Mouse (Mus musculus) cerebellum, postnatal 25 days (tissue): ENCODE measurements around the gene Hspe1.
"Not testable (repeated sequence)": the region's sequence is repeated elsewhere in the genome, so short reads cannot be mapped to it uniquely, and the experiment has no call there.

Experiments
- DNase-seq, 2 experiments: peaks; one replicate each; pipeline ENCODE4 v3.0.0; 2021; ENCODE audit warnings: mixed read lengths in 2 of 2

The Hspe1 gene

DNA sequence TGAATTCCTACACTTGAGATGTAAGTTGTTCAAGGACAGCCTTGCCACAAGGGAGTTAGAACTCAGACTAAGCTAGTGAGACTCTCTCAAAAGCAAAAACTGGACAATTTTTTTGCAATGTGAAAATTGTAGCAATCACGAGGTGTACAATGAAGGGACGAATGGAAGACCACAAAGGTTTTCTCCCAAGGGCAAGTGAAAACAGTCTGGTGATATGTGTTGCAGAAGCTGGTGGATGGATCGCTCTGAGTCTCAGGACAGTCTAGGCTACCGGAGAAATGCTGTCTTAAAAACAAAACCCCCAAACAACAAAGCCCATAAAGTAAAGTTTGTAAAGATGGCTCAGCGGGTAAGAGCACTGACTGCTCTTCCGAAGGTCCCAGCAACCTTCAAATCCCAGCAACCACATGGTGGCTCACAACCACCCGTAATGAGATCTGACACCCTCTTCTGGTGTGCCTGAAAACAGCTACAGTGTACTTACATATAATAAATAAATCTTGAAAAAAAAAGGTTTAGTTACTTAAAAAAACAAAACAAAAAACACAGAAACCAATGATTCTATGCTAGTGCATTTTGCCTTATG, 2.1 kb upstream of the Hspe1 start:
- no peak for DNase-seq

DNA sequence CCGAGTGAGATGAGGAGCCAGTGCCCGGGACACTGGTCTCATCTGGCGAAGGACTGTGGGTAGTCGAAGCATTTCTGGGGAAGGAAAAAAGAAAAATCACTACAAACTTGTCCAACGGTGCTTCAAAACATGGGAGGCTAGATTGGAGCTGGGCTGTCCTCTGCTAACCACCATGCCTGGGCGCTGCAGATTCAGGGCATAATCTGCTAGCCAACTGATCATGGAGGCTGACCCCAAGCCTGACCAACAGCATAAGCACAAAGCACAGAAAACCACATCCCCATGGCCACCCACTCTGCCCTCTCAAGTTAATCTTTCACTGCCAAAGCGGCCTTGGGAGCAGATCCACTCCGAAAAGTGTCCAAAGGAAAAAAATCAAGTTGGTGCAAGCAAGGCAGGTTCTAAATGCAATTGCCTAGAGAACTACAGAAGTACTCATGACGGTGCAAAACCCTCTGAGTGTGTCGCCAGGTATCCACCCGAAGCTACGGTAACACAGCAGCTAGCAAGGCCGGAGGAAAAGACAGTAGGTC, 998 bp upstream of the Hspe1 start:
- peak; percentile 19 to 29 for DNase-seq

DNA sequence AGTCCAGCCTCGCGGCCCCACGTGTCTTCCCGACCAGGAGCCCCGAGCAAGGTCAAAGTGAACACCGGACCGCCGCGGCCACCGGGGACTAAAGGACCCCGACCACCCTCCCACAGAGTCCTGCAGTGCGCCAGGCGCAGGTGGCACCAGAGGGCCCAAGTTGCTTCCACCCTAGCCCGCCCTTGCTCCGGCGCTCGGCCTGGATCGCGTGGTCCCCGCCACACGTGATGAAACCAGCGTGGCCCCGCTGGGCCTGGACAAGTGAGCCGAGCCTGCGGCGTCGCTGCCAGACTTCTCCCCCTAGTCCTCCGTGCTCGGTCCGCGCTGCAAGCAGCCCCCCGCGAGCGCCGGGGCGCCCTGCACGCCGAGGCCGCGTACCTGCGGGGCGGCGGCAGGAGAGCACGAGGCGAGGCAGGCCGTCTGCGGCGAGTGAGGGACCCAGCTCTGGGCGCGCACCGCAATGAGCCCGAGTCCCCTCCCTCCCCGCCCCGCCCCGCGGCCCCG, 479 bp upstream of the Hspe1 start:
- DNase-seq, result no peak

DNA sequence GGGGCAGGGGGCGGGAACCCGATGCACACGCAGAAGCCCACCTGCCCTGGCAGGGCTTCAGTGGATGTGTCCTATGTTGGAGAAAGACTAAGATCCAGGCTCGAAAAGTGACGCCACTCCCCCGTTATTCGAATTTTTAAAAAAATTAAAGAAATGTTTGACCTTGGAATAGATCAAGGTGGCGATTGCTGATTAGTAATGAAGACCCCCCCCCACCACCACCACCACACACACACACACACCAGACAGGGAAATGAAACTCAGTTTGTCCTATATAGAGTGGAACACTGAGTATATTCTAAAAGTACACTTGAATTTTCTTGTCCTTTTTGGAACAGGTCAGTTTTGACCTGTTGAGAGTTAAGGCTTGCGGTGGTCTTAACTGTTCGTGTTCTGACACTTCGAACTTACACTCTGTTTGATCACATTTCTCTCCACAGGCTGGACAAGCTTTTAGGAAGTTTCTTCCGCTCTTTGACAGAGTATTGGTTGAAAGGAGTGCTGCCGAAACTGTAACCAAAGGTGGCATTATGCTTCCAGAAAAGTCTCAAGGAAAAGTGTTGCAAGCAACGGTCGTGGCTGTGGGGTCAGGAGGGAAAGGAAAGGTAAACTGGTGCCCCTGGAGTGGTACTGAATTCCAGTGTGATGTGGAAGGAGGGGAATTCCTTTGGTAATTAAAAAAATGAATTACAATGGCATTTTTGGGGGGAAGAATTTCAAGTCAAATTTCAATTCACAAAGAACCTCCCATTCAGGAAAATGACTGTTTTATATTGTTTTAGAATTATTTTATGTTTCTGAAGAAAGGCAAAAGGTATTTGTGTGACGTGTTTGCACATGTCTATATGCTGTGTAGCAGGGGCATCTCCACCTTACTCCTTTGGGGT, 922 bp downstream of the Hspe1 start:
- DNase-seq, result no peak

DNA sequence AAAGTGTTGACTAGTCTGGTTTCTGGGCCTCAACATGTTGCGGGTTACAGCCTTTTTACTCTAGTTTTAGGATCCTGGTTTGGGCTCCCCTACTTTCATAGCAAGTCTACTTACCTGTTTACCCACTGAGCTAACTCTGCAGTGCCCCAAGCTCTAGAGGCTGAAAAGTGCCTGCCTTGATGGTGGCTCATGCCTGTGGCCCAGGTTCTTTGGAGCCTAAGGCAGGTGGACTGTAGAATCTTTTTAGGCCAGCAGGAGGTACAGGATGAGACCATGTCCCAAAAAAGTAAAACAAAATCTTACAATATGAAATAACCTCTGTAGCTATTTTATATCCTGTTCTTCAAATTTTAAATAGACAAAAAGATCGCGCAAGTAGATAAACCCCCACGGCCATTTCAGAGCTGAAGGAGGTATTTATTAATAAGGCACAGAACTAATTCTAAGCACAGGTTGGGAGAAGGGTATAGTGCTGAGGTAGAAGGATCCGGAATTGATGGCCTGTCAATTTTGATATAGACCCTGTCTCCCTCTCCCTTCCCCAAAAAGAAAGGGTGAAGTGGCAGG, 1.6 kb downstream of the Hspe1 start:
- DNase-seq, result no peak

DNA sequence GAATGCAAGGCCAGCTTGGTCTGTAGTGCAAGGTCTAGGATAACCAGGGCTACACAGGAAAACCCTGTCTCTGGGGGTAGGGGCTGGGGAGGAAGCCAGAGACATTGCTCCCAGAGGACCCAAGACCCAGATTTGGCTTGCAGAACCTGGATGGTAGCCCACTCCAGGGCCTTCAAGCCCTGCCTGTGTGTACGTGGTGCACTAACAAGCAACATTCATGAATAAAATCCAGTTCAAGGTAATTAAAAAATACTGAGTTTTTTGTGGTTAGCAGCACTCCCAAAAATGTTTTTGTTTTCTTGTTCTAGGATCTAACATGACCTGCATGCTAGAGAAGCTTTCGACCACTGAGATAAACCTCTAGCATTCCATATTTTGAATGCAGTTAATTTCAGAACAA, 4.1 kb downstream of the Hspe1 start:
- DNase-seq, result no peak

DNA sequence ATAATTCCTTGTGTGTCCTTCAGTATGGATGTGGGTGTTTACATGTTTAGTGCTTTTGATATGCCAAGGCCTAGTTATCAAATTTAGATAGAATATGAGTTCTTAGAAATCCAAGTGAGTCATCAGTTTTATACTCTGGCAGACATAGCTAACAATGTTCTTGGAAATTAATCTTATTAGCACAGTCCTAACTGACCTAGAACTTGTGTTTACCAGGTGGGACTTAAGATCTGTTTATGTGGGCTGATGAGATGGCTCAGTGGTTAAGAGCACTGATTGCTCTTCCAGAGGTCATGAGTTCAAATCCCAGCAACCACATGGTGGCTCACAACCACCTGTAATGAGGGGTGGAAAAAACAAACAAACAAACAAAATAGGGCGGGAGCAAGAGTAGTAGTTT, 4.5 kb downstream of the Hspe1 start:
- no peak for DNase-seq

DNA sequence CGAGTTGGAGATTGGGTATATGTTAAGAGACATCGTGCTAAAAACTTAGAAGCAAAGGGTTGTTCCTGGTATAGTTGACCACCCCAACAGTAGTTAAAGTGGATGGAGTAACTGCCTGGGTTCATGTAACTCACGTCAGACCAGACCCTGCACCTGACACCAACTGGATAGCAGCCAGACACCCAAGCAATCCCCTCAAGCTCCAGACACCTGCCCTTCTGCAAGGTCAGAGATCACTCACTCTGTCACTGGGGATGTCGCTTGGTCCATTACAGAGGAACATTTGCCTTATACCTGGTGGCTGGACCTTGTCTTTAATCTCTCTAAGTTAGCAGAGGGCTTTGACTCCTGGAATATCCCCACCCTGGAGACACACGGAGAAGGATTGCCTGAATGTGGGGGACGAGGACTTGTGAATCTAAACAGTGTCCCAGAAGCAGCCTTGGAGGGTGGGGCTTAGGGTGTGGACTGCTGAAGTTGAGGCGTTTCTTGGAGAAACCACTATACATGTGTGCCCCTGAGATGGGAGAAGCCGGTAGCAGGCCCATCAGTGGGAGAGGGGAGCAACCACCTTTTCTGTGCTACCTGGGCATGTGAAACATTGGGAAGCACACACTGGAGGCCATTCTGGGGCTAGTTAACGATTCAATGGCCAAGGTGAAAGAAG, 19.1 kb downstream of the Hspe1 start:
- no peak for DNase-seq

DNA sequence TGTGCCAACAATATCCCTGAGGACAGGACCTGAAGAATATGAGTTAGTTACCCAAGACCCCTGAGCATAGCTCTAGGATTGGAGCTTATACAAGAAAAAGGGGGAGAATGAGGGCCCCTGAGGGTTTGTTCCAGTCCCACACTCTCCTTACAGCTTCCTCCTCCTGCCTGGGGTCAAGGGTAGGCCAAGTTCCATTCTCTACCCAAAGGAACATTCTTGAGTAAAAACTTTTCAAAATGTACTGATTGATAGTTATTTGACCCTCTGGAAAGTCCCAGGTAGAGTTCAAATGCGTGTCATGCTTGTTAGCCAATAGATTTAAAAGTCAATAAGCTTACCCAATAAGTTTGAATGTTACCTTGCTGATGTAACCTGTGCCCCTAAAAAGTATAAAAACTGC, 19.7 kb downstream of the Hspe1 start:
- DNase-seq, result no peak

DNA sequence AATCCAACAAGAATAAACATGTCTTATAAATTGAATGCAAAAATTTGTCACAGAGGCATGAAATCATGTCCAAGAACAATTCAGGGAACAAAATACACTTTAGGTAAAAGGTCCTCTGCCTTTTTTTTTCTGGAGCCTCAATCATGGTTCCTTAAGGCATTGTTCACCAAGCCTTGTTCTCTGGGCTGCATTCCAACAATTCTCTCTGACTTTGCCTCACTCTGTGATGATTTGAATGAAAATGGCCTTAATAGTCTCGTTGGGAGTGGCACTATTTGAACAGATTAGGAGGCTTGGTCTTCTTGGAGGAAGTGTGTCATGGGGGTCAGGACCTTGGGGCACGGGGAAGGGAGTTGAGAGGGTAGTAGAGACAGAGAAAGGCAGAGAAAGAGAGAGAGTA, 20.5 kb downstream of the Hspe1 start:
- no peak for DNase-seq

DNA sequence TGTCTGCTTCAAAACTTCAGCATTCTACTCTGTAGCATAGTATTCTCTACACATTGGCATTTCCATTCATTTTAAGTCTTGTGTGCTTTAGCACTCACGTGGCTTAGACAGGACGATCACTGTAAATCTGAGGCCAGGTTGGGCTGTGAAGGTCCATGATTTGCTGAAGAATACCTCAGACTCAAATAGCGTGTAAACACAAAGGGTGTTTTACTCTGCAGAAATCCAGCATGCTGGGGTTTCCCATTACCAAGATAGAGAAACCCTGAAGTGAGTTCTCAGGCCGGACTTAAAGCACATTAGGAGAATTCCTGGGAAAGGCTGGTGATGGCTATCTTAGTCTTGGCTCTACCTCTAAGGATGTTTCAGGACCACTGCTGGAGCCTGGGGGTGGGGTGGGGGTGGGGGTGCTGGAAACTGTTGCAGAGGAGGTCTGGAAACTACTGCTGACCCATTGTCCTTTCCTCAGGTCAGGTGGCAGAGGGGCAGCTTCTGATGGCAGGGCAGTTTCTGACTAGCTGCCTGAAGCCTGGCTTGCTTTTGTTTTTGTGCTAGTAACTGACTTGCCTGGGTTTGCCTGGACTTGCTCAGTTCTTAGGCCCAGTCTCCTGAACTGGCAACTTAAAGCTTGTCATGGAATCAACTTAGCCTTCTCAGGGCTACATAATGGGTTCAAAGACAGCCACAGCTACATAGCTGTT, 21.3 kb downstream of the Hspe1 start:
- DNase-seq, result no peak

DNA sequence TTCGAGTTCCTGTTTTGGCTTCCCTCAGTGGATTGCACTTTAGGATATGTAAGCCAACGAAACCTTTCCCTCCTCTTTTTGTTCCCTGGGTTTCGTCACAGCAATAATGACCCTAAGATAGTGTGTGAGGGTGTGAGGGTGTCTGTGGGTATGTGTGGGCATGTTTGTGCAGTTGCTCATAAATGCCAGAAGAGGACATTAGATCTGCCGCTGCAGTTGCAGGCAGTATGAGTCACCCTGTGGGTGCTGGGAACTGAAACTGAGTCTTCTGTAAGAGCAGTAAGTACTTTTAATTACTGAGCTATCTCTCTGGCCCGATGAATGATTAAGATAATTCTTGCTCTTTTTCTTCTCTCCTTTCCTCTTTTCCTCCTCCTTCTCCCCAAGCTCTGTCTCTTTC, 35.1 kb downstream of the Hspe1 start:
- no peak for DNase-seq

DNA sequence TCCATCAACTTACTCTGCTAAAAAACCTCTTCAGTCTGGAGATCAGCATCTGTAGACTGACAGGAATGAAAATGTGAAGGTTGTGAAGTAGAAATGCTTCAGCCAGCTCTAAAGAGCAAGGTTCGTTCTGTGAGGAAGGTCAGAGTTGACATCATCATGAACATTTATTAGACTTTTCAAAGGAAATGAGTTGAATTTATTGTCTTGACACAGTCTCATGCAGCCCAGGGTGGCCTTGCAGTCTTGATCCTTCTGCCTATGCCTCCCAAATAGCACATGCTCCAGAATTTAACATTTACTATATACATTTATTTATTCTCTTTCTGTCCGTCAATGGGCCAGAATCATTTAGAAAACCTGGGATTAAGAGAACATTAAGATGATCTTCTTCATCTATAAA, 35.6 kb downstream of the Hspe1 start:
- no peak for DNase-seq

DNA sequence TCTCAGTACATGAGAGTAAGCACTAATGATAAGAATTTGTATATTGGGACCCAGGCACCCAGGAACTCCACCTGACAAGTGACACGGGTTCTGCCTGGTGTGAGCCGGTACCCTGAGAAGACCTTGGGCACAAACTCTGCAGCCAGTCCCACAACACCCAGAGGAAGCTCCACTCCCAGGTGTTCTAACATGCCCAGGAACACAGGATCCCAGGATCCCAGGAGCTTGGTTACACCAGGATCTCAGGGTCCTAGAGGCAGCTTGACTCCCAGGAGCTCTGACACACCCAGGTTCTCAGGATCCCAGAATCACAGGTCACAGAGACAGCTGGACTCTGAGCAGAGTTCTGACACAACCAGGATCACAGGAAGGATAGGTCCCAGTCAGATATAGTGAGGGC, 36.2 kb downstream of the Hspe1 start:
- not testable (repeated sequence) for DNase-seq

DNA sequence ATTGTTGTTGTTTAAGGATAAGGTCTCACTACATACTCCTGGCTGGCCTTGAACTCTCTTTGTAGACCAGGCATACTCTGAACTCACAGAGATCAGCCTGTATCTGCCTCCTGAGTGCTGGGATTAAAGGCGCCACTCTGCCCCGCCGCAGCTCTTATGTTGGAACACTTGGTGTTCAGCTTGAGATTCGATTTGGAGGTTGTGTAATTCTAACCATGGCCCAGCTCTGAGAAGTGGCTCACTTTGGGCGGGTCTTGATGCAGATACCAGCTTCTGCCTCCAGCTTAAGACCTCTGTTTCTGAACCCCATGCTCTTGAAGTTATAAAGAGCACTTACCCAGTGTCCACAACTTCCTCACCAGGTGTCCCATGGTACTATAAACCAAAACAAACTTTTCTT, 41.8 kb downstream of the Hspe1 start:
- DNase-seq, result no peak

DNA sequence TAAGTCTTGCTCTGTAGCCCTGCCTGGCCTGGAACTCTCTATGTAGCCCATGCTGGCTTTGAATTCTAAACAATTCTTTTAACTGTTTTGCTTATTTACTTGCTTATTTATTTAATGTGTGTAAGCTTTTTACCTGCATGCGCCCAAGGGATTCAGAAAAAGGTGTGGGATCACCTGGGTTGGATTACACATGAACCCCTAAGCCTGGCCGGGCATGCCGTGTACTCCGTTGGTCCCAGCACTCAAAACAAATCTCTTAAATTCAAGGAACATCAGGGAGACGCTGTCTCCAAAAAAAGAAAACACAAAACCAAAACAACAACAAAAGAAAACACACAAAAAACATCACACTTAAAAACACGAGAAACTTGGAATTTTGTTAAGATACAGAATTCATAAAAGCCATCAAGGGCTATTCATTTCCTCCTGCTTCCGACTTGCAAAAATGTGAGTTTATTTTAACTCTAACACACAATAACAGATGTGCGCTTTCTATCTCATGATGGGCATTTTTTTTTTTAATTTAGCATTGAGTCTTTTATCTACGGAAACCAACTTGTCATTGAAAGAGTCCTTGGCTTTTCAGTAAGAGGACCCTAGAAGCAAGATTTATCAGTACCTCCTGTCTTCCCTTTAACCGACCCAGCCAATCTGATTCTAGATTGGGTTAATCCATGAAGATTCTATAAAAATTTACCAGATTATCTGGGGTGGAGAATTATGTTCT, 42.4 kb downstream of the Hspe1 start:
- peak in 1 of 2 experiments; percentile 23 for DNase-seq

DNA sequence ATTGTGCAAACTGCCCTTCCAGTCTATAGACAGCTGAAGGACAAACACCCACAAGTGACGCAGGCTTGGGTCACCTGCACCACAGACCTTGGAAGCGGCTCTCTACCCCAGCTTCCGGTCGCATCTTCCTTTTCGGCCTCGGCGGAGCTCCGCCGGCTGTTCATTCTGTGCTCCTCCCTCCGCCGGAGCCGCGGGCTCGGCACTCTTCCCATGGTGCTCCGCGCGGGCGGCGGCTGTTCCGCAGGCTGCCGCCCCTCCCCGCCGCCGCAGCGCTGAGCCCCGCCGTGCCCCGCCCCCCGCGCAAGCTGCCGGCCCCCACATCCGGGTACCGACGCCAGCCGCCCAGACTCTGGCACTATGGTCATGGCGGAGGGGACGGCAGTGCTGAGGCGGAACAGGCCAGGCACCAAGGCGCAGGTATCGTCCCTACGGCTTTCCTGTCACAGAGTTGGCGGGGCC, 43.0 kb downstream of the Hspe1 start, which contains the start of gene Mob4:
Gene Mob4 (plus strand): TSS at position 289 of the 459 bp plus-strand sequence.
- peak; percentile 98 to 99 for DNase-seq

DNA sequence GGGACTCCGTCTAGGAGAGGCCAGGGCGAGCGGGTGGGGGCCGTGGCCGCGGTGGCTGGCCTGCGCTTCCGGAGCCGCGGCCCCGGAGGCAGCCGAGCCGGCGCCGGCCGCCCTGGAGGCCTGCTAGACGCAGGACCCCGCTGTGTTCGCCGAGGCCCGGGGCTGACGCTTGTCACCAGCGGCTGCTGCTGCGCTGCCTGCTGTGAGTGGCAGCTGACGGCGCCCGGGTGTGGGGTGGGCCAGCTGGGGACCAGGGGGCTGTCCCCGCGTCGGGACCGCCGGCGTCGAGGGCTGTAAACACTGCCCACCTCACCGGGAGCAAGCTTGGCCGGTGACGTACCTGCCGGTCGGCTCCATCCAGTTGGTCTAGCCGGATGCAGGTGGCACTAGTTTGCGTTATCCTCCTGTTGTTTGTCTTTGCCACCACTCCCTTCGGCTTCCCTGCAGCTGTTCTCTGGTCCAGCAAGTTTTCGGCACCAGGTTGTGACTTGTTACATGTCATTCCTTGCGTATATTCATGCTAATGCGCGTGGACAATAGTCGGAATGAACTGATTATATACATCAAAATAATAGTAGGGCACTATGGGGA, 43.6 kb downstream of the Hspe1 start:
- DNase-seq, result no peak

DNA sequence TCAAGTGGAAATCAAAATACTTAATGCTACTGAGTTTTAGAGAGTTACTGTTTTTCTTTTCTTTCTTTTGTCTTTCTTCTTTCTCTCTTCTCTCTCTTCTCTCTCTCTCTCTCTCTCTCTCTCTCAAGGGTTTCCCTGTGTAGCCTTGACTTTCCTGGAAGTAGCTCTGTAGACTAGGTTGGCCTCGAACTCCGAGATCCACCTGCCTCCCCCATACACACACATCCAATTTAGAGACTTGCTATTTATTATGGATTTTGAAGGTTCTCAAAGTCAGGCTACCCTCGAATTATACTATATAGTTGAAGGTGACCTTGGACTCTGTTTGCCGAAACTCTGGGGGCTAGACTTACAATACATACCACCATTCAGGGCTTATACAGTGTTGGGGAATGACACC, 44.4 kb downstream of the Hspe1 start:
- DNase-seq, result no peak

DNA sequence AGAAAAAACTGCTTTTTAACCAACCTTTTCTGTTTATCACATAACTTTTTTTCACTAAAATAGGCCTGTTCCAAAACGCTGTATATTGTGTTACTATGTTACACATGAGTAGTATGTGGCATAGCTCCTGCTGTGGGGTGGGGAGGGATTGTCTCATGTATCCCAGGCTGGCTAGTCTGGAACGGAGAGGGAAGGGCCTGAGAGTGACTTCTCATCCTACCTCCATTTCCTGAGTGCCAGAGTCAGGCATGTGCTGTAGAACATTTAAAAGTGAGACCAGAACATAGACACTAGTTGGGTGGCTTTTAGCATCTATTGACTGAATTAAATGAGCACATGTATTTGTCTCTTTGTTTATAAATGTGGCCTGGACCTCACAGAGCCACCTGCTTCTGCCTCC, 45.2 kb downstream of the Hspe1 start:
- no peak for DNase-seq

DNA sequence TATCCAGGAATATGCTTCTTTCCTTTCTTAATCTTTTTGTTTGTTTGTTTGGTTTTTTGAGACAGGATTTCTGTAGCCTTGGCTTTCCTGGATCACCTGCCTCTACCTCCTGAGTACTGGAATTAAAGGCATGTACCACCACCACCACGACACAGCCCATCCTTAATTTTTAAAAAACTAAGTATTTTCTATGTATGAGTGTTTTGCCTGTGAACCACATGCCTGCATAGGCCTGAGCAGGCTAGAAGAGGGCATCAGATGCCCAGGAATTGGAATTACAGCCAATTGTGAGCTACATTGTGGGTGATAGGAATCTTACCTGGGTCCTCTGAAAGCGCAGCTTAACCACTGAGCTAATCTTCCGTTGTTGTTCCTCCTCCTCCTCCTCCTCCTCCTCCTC, 46.4 kb downstream of the Hspe1 start:
- no peak for DNase-seq
